Mouse (Mus musculus): Measurements from ENCODE around the gene Eml6. TPM values are rescaled to one million over a fixed set of nuclear protein-coding genes. Genes with fewer than 3 reads are reported as not detected.
A peak's percentile ranks its signal among the peaks of the same experiment; 100 is the strongest.

Eml6 gene
- total RNA-seq, 2 experiments from 2014 or later, result 21.6 to 25.0 TPM

- intact Hi-C loops (cut with DNase I), result loop anchor here (10.0 kb wide), 2 partner anchors 178 to 398 kb away; no protein-coding TSS in a partner anchor
- DNase-seq, result no peak
Measured at GRCm38 (mm10) chr11:29706845-29707244, 319.0 kb downstream of the Eml6 start.

GRCm38 (mm10) chr11:29705263-29705662, 320.6 kb downstream of the Eml6 start:
- intact Hi-C loops (cut with DNase I), result loop anchor here (10.0 kb wide), 2 partner anchors 180 to 400 kb away; no protein-coding TSS in a partner anchor
- DNase-seq, result no peak

GRCm38 (mm10) chr11:29702721-29703120, 323.1 kb downstream of the Eml6 start:
- intact Hi-C loops (cut with DNase I), result loop anchor here (10.0 kb wide), 2 partner anchors 182 to 402 kb away; no protein-coding TSS in a partner anchor
- no peak for DNase-seq

GRCm38 (mm10) chr11:29694754-29695153, 331.1 kb downstream of the Eml6 start:
- DNase-seq, result no peak
- intact Hi-C loops (cut with DNase I), result loop anchor here (5.0 kb wide), 1 partner anchor 147 kb away; the partner anchor contains the start of genes Clhc1 and Rps27a

GRCm38 (mm10) chr11:29693576-29694410, 332.0 kb downstream of the Eml6 start:
- intact Hi-C loops (cut with DNase I), result loop anchor here (5.0 kb wide), 1 partner anchor 146 kb away; the partner anchor contains the start of genes Clhc1 and Rps27a
- DNase-seq, result peak; percentile 90

Other genes with a start within 250 kb of the Eml6 start
- 1 to 10 TPM; 2.5 to 2.7 TPM for gene 4931440F15Rik, start 200.4 kb downstream of the Eml6 start, total RNA-seq (2021)
- 100 to 1,000 TPM; 589 to 608 TPM for gene Sptbn1, start 242.1 kb upstream of the Eml6 start, total RNA-seq (2021)

Measured in left cerebral cortex, postnatal 4 days (tissue).